Mouse (Mus musculus) splenic B cell, adult 2 months (primary cell): ENCODE results near the gene Tmem176a.
A peak's percentile ranks its signal among the peaks of the same experiment; 100 is the strongest.
"Not testable (repeated sequence)": the region's sequence is repeated elsewhere in the genome, so short reads cannot be mapped to it uniquely, and the experiment has no call there.

Experiments used
- DNase-seq: peaks from one replicate; pipeline ENCODE4 v3.0.0-alpha.2; 2011; ENCODE audit warnings: low read depth, low spot score
- H3K27me3 ChIP-seq: 2 replicates; pipeline ENCODE4 v1.6.1; 2012; ENCODE audit warnings: mild to moderate bottlenecking, low read length, moderate library complexity, mixed read lengths; ENCODE audit not compliant: control insufficient read depth, poor library complexity, insufficient read depth, severe bottlenecking
- H3K36me3 ChIP-seq: 2 replicates; pipeline ENCODE4 v1.6.1; 2012; ENCODE audit warnings: mild to moderate bottlenecking, low read length, moderate library complexity, mixed read lengths; ENCODE audit not compliant: control insufficient read depth, poor library complexity, insufficient read depth, severe bottlenecking

Gene Tmem176a

DNA sequence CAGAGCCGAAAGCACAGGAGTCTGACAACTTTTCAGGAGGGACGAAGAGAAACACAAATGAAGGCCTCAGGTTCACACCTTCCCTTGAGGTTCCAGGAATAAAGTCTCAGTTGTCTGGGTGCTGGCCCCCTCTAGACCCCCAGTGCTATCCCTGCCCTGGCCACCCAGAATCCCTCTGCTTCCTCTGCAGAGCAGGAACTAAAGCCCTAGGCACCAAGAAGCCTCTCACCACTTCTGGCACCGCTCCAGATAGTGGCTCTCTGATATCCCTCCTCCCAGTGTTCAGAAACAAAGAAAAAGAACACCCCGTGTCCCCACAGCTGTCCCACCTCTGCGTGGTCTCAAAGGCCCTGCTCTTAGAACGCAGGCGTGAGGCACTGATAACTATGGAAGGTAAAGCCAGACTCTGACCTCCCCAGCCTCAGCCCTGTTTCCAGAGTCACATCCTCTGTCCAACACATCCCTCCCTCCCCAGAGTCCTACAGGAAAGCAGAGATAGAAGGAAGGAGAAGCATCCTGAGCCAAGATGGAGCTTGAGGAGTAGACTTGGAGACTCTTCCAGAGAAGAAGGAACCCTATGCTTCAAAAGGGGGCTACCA, at the start of gene Tmem176a:
Gene Tmem176a, plus strand, starts transcription at position 549 of the 599 bp plus-strand sequence.
- Histone ChIP-seq H3K27me3 (no peaks in the 10 kb centered on the region), H3K36me3 (no peaks in the 10 kb centered on the region)
- no peak for DNase-seq

DNA sequence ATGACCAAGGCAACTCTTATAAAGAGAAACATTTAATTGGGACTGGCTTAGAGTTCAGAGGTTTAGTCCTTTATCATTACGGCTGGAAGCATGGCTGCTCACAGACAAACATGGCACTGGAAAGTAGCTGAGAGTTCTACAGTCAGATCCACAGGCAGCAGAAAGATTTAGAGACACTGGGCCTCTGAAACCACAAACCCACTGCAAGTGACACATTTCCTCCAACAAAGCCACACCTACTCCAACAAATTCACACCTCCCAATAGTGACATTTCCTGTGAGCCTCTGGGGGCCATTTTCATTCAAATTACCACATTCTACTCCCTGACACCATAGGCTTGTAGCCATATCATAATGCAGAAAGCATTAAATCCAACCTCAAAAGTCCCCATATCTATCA, 38.8 kb upstream of the Tmem176a start:
- peak; percentile 65 for DNase-seq
- Histone ChIP-seq H3K27me3 (no peaks in the 10 kb centered on the region), H3K36me3 (no peaks in the 10 kb centered on the region)

DNA sequence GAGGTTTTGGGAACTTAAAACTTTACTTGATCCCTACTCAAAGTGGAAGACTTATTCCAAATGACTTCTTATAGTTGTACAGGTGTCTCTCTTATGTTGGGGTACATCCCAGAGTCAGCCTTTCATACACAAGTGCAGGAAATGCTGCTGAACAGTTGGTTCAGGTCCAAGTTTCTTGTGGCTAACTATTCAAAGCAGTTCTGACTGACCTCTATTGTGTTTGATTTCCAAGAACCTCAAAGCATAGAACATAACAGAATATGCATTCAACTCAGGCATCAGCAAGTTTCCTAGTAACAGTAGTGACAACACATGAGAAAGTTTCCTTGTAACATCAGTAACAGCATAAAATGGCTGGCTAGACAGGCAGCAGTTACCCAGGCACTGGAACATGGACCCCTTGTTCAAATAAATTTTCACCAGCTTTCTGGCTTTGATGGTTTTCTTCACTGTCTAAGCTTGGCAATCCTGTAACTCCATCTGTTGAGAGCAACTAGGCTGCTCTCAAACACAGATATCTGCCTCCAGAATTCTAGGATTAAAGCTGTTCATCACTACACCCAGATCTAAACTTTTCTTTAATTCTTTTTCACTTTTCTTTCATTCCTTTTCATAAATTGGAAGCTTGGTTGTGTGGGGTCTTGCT, 37.2 kb upstream of the Tmem176a start:
- DNase-seq: no peak
- Histone ChIP-seq H3K27me3 (no peaks in the 10 kb centered on the region), H3K36me3 (no peaks in the 10 kb centered on the region)

DNA sequence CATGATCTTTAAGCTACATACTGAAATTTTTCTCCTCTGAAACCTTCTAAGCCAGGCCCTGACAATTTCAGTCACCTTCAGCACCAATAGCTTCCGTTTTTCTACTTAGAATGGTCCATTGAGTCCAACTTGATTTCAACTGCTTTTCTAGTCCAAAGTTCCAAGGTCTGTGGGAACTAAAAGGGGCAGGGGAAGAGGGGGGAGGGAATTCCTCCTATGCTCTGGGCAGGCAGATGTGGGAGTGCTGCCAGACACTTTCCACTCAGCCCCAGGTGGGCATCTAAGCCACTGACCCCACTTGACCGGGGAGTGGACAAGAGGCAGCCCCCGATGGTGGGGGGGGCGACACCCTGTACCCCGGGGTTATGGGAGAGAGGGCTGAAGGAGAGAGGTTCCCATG, 36.4 kb upstream of the Tmem176a start:
- no peak for DNase-seq
- Histone ChIP-seq H3K27me3 (no peaks in the 10 kb centered on the region), H3K36me3 (no peaks in the 10 kb centered on the region)

DNA sequence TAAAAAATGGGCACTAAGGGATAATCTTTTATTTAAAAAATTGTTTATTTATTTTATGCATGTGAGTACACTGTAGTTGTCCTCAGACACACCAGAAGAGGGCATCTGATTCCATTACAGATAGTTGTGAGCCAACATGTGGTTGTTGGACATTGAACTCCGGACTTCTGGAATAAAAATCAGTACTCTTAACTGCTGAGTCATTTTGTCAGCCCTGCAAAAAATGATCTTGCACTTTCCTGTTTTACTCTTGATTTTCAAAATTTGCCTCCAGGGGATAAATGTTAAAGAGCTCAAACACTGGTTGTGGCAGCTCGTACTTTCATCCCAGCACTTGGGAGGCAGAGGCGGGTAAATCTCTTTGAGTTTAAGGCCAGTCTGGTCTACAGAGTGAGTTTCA, 34.0 kb upstream of the Tmem176a start:
- no peaks in the 10 kb centered on the region for H3K36me3 ChIP-seq
- no peak for DNase-seq
- H3K27me3 ChIP-seq: no peaks in the 10 kb centered on the region

DNA sequence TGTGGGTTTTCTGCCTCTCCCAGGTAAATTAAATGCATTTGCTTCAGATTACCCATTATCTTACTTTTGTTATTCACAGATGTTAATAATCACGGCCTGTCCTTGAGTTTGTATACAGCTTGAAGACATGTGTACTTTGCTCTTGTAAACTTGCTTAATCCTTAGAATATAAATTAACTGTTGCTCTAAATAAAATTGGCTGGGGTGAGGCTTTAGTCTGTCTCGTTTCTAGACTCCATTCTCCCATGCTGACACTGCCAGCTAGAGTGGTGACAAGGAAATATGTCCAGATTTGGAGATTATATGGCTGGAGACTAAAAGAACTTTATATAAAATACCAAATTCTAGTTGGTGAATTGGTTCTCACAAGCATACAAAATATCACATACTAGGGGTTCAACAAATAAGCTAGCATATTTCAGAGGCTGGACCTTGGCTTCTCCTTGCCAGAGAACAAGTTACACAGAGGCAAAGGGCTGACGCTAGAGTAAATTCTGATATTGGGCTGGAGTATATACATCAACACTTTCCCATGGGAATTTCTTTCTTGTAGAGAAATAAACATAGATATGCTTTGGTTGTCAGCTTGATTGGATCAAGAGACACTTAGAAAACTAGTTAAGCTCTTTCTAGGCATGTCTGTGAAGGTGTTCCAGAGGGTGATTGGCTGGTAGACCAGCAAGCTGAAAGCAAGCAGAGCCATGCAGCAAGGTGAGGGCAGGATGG, 31.1 kb upstream of the Tmem176a start:
- DNase-seq: no peak
- Histone ChIP-seq H3K36me3 (no peaks in the 10 kb centered on the region), H3K27me3 (no peaks in the 10 kb centered on the region)

DNA sequence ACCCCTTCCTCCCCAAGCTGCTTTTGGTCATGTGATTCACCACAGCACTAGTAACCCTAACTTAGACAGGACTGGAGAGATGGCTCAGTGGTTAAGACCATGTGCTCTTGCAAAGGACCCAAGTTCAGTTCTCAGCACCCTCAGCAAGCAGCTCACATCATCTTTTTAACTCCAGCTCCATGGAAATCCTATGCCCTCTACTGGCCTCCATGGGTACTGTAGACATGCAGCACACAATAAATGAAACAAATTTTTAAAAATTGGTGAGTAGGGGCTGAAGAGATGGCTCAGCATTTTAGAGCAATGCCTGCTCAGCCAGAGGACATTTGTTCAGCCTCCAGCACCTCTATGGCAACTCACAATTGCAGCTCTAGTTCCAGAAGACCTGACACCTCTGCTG, 25.7 kb upstream of the Tmem176a start:
- peak; percentile 33 for DNase-seq
- Histone ChIP-seq H3K27me3 (no peaks in the 10 kb centered on the region), H3K36me3 (no peaks in the 10 kb centered on the region)

DNA sequence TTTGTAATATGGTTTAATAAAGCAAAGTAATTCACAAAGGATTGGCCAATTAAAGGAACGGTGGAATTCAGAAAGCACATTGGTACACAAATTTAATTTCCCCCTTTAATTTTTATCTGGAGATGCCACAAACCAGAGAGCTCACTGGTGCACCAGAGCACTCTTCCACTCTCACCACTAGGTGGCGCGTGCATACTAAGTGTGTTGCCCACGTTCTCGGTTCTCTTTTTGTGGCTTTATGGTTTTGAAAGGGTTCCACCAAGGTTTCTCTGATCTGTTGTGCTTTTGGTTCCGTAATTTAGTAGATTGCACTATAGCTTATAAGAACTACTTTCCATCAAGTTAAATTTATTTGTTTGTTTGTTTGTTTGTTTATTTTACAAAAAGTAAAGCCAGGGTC, 22.9 kb upstream of the Tmem176a start:
- Histone ChIP-seq H3K36me3 (no peaks in the 10 kb centered on the region), H3K27me3 (no peaks in the 10 kb centered on the region)
- peak; percentile 94 for DNase-seq

DNA sequence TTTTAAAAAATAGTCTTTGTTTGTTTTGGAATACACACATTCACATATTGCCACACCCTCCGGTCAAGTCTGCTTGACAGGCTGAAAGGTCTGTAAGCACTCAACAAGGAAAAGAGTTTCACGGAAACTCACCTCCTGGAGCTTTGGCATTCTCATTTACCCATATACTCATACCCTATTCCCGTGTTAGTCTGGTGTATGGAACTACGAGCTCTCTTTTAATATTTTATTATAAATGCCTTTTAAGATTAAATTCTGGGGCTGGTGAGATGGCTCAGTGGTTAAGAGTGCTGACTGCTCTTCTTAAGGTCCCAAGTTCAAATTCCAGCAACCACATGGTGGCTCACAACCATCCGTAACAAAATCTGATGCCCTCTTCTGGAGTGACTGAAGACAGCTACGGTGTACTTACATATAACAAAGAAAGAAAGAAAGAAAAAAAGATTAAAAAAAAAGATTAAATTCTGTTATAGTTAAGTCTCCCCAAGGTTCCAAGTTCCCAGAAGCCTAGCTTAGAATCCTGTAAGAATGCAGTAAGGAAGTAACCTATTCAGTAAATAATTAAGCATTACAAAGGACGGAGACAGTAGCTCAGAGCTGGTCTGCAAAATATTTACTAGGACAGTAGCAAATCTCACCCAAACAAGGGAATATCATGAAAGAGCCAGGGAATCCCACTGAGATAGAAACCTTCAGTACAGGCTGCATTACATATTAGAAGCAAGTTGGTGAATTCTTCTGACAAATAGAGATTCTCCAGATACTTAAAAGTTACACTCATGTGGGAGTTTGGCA, 18.5 kb upstream of the Tmem176a start:
- not testable (repeated sequence) for H3K27me3 ChIP-seq, DNase-seq, H3K36me3 ChIP-seq

DNA sequence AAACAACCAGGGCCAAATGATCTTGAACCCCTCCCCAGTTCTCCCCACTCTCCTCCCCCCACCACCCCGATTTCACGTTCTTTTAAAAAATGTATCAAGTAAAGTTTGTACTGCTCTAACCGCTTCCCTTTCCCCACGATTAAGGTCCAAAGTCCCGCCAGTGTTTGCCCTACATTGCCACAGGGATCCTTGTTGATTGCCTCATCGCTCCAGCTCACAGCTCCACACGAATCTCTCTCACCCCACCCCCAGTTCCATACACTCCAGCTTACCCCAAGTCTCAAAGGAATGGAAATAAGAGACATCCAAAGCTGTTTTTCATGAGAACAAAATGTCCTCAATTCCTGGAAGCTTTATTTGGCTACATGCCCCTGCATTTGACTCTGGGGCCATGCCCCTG, 15.7 kb upstream of the Tmem176a start:
- no peaks in the 10 kb centered on the region for H3K27me3 ChIP-seq
- H3K36me3 ChIP-seq: no peaks in the 10 kb centered on the region

DNA sequence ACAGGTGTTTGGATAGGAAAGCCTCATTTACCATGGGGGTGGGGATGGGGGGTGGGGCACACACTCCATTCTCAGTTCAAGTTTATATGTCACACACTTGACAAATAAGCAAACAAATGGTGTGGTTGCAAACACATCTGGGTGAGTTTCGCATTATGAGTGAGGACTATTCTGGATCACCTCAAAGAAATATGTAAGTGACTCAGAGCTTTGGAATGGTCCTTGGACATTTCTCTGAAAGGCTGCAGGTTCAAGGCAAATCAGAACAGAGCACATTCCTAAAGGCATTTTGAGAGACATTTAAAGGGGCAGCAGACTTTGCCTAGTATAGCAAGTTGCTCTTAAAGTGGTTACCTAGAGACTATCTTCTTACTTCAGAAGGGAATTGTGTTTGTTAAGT, 11.7 kb upstream of the Tmem176a start:
- Histone ChIP-seq H3K36me3 (no peaks in the 10 kb centered on the region), H3K27me3 (no peaks in the 10 kb centered on the region)
- no peak for DNase-seq

More for the DNA sequence above, 15.7 kb upstream of the Tmem176a start:
- DNase-seq: no peak

DNA sequence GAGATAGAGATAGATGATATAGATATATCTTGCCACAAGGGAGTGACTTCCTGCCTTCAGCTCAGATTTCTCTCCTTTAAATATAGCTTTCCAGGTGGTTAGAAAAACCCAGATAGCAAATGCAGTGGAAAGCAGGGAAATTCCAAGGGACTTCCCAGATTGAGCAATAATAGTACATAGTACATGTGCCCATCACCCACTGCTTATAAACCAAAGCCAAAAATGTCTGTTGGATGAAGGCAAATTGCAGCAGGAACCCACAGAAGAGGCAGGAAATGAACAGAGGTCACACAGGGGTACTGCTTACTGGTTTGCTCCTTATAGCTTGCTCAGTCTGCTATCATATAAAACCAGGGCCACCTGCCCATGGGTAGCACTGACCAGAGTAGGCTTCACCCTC, 11.1 kb upstream of the Tmem176a start:
- peak; percentile 15 for DNase-seq
- no peaks in the 10 kb centered on the region for H3K27me3 ChIP-seq

DNA sequence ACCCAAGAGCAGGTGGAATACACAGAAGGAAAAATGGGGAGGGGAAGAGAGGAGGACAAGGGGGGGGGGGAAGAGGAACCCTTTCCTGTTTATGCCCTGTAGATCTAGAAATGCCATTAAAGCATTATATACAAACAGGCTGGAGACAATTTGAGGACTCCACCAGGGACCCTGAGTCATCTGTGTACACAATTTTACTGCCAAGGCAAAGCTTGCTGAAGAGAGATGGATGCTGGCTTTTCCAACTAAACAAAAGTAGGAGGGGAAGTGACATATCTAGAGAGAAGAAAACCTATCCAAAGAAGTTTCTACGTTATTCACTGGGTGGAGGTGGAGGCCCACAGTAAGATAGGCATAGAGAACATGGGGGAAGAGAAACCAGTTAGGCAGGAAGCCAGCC, 10.5 kb upstream of the Tmem176a start:
- DNase-seq: no peak
- Histone ChIP-seq H3K27me3 (no peaks in the 10 kb centered on the region), H3K36me3 (no peaks in the 10 kb centered on the region)

More for the DNA sequence above, 11.1 kb upstream of the Tmem176a start:
- no peaks in the 10 kb centered on the region for H3K36me3 ChIP-seq

DNA sequence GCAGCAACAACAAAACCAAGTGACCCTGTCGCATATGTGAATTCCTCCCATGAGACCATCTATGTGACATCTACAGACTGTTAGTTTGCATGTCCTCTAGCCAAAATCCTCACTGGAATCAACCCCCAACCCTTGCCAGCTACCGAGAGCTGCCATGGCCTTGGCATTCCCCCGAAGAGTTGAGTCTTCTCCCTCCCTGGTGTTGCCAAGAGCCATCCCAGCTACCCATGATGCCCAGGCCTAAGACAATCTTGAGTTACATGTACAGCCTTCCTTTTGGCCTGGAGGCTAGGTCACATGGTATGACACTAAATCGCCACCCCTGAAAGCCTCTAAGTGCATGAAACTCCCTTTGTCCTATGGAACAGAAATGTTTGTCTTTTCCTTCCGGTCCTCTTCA, 9.6 kb upstream of the Tmem176a start:
- DNase-seq: no peak
- H3K36me3 ChIP-seq: no peaks in the 10 kb centered on the region

DNA sequence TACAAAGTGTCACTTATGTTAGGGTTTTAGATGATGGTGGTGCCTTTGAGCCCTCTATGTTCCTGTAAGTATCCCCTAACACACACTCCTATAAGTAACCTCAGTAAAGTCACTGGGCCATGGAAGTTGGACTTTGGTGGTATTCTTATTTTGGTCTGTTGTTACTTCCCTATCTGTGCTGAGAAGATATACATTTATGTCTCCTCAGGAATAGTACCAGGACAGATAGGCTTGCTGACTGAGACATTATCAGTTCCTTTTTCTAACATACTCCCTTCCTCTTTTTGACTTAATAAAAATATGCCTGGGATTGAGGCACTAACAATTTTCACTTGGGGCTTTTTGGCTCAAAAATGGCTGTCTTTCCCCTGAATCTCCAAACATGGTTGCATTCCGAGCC, 8.3 kb upstream of the Tmem176a start:
- Histone ChIP-seq H3K27me3 (no peaks in the 10 kb centered on the region), H3K36me3 (no peaks in the 10 kb centered on the region)
- DNase-seq: peak; percentile 29

More for the DNA sequence above, 9.6 kb upstream of the Tmem176a start:
- no peaks in the 10 kb centered on the region for H3K27me3 ChIP-seq
